Mouse (Mus musculus) NIH3T3 (cell line): ENCODE measurements around the gene Krt222.
A peak's percentile ranks its signal among the peaks of the same experiment; 100 is the strongest.

Experiments
- DNase-seq: peaks from one replicate; pipeline ENCODE4 v3.0.0-alpha.2; 2012; ENCODE audit warnings: low read depth

Krt222 gene

DNA sequence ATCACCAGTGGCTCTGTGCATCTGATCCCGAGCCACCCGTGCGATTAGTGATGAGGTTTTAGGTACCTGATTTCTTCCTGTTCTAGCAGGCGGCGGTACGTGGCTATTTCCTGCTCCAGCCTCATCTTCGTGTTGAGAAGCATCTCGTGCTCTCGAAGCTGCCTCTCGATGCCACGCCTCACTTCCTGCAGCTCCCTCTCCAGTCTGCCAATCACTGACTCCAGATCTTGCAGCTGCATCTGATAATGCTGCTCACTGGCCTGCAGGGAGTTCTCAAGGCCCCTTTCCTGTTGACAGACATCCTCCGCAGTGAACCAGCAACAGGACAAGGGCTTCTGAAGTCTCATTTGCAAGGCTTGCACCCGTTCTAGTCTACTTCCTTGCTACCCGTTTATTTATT lies 5.4 kb downstream of the Krt222 start:
- DNase-seq = peak; percentile 5

DNA sequence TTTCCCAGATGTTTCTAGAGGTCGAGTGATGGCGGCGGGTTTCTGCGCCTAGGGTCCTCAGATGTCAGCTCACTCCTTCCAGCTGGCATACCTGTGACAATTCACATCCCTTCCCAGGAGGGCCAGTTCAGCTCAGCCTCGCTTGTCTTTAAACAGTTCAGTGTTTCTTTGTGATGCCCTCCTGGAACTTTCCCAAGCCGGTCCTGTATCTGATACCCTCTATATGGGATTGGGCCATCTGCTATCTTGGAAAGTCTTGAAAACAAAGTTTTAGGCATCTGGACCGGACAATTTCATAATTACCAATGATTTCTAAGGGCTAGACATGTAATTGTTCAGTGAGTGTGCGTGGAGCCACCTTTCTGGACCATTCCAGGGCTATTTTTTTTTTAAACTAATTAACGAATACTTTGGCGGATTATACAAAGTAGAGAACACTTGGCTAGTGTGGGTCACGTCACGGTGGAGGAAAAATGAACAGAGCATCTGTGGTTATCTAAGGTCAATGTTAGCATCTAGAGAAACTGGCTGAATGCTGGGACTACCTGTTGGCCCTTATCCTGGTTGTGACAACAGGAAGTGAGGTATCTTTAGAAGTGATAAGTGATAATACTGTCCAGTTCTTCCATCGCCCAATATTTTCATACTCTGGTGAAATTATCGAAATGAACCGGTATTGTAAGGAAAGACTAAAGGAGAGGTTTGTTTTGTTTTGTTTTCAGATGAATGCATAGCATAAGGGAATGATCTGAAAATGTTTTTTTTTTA lies 12.7 kb downstream of the Krt222 start:
- DNase-seq = no peak

DNA sequence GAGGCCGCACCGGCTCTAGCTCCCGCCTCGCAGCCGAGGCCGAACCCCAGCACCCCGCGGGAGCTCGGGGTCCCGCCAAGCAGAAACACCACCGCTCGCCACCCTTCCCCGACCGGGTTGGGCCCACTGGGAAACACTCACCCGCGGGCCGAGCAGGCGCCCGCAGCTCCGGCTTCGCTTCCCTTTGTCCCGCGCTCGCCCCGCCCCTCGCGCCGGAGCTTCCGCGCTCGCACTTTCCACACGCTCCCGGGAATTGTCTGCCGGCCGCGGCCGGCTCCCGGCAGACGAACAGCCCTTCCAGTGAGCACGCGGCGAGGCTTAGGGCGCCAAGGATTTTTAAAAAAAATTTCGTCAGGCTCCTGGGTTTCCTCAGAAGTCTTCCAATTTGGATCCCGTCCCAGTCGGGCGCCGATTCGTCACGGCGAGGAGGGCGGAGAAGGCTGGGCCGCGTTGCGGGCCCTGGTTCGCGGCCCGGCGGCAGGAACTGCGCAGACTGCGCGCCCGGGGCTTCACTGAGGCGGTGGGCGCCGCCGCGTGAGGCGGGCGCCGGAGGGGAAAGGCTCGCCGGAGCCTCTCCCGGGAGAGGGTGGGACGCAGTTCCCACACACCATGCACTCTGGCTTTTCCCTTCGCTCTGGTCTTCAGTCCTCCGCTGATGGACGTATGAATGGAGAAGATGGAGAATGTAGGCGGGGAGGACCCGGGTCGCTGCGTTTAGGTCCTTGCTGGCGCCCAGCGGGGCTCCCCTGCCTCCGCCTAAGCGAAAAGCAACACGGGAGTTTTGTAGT lies 13.4 kb downstream of the Krt222 start, which contains the start of gene Smarce1:
TSS of gene Smarce1 (minus strand) at position 757 of the 788 bp plus-strand sequence.
- peak; percentile 91 for DNase-seq

DNA sequence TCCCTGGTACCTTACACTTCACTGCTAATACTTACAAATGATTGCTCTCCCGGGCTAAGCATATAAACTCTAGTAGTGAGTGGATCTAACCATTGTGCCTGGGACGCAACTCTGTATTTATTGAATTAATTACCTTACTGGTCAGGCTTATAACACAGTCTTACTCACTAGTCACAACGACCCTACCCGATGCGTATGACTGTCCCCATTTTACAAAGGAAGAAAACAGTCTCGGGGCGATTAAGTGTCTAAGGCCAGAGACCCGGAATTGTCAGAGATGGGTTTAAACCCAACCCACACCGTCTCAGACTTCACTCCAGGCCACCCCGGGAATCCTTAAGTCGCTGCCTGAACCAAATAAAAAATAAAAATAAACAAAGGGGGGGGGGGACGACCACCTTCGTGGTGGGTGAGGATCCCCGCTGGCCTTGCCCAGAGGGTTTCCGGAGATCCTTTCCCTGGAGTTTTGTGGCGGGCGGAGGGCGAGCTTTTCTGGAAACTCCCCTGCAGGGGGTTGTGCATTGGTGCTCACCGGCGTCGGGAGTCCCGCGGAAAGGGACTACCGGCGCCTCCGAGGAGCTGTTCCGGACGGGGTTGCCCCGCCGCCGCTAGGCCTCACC lies 14.1 kb downstream of the Krt222 start:
- DNase-seq = peak; percentile 24

DNA sequence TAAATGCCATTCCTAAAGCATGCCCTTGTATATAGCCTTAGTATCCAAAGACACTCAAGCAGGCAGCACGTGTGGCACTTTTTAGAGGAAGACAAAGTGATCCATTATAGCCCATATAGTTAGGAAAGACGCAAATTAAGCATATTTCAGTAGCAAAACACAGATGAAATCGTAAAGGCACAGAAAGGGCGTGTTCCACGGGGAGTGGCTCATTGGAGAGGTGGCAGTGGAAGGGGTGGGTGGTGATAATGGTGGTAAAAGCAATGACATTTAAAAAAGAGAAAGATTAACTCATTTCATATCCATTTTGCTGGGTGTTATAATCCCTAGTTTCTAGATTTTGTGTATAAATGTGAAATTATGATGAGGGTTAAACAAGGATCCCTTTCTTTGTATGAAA lies 17.6 kb downstream of the Krt222 start:
- DNase-seq = no peak

DNA sequence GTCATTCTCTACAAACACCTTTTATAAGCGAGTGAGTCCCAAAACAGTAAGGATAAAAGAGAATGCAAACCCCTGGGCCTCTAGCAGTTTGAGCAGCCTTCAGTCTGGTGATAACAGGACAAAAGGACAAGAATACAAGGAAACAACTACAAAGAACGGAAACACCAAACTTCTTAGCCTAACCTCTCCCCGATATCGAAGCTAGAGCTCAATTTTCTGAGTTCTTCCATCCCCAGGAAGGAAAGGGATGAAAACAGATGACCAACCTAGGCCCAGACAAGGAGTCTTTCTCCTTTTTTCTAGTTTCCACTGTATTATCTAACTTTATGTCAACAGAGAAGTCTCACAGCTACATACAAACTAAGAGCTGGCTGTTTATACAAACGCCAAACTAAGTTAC lies 20.6 kb downstream of the Krt222 start:
- no peak for DNase-seq

DNA sequence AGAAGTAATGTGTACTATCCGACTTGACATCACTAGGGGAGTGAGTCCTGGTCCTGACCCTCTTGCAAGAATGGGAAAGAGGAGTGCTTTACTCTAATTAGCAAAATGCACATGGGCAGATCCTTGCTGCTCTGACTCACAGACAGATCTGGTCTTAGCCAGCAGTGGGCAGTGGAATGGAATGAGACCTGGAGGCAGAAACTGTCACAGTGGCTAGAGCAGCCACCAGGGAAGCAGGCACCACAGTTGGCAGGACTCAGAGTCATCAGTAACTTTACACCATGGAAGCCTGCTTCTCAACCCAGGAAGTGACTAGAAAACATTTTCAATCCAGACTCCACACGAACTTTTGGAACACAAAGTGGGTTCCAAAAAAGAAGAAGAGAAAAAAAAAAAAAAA lies 22.1 kb downstream of the Krt222 start:
- no peak for DNase-seq

DNA sequence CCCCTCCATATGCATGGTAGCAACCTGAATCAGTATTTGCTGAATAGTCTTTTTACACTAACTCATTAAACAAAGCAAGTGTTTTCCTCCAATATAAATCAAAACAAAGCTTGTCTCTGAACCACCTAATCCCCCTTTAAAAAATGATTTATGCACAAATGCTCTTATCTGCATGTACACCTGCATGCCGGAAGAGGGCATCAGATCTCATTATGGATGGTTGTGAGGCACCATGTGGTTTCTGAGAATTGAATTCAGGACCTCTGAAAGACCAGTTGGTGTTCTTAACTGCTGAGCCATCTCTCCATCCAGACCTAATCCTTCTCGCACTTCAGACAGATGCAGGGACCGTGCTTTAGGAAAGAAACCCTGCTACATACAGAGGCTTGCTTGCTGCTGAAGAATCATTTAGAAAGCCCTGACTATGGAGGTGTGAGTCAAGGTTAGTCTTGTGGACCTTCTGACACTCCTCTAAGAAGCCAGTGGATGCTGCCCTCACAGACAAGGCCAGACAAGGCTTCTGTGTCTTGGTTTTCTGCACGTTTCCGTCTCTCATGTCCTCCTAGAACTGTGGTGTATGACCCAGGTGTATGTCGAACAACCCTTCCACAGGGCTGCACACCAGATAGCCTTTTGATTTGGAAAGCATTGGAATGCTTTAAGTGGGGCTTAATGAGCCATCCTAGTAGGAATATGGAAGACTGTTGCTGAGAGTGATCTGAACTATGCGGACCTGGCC lies 26.5 kb downstream of the Krt222 start:
- DNase-seq = no peak

DNA sequence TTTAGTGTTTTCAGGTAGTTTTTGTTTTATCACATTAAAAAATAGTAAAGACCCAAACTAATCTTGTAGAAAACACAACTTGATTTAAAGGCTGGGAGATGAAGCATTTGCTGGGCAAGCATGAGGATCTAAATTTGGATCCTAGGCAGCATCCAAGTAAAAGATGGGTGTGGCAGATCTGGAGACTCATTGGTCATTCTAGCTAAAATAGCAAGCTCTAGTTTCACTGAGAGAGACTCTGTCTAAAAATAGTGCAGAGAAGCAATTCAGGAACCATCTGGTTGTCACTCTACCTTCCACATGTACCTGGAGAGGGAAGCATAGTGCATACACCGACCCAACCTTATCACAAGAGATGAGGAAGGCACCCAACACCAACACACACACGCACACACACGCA lies 27.7 kb downstream of the Krt222 start:
- DNase-seq = no peak

DNA sequence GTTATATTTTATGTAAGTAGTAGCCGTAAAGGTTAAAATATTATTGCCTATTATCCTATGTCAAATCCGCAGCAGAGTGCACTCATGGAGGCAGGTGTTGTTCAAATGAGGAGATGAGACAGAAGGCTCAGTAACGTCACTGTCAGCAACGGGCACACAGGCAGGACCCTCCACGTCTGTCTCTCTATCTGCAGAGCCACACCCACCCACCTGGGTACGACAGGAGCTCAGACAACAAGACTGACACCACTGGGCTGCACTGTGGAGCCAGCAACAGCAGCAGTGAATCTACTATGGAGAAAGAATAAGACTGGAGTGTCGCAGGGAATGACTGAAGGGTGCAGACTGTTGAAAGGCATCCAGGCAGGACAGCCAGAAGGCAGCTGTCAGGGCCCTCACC lies 31.2 kb downstream of the Krt222 start:
- no peak for DNase-seq

DNA sequence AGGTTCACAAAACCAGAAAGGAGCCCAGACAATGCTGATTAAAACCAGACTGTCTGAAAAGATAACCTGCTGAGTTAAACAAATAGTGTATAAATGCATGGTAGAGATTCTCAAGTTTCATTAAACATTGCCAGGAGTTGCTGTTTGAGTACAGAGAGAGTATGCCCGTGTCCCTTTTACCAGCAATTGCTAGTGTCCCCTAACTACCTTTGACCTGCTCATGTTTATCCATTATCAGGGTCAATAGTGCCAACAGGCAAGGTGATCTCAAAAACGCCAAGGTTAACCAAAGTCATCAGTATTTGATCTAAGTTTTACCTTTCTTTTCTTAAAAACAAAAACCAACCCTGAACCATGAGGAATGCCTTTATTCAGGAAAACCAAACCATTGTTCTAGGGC lies 31.9 kb downstream of the Krt222 start:
- DNase-seq = no peak

DNA sequence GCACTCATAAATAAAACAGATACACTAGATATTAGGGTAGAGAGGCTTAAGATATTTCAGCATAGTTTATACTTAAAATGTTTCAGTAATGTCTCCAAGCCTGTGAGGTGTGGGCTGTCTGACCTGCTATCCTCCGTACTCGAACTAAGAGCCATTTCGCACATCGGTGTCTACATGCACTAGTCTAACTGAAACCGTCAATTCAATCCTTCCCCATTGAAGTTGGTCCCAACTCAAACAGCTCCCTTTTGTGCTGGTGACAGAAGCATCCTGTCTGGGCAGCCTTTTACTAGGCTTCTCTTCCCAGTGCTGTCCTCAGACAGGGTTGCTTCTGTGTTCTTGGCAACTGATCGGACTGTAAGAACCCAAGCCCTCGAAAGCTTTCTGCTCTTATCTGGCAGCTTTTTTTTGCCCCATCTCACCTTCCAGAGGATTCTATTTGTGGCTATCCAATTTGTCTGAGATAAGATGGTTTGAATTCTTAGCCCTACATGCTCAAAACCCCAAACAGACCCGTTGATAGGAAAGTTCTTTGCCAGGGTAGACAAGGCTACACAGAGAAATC lies 35.7 kb downstream of the Krt222 start:
- no peak for DNase-seq

DNA sequence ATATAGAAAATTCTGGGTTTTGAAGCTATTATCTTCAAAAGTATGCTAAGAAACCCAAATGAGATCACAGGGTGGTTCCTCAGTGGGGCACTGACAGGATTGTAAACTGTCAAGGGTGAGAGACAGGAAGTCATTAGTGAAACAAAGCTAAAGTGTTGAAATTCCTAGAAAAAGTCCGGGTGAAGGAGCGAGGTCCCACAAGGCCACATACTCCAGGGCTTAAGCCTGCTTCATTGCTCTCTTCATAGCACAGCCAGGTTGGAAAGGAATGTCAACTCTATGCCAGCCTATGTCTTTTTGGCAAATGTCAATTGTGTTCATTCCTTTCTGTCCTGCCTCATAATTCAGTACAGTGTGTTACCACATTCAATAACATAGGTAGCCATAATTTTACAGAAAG lies 36.4 kb downstream of the Krt222 start:
- no peak for DNase-seq

DNA sequence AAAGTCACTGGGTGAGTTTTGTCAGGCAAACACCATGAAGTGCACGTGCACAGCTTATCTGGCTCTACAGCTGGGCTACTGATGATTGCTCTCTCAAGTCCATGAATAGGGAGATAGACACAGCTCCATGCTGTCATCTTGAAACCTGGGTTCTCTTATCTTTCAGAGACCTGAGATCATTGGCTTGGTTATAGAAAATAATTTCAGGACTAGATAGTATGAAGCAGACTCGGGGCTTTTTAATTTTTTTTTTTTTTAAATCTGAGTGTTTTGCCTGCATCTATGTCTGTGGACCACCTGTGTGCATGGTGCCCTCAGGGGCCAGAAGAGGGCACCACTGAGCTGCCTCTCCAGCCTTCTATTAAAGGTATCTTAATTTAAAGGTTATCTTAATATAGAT lies 36.9 kb downstream of the Krt222 start:
- DNase-seq = peak; percentile 49

DNA sequence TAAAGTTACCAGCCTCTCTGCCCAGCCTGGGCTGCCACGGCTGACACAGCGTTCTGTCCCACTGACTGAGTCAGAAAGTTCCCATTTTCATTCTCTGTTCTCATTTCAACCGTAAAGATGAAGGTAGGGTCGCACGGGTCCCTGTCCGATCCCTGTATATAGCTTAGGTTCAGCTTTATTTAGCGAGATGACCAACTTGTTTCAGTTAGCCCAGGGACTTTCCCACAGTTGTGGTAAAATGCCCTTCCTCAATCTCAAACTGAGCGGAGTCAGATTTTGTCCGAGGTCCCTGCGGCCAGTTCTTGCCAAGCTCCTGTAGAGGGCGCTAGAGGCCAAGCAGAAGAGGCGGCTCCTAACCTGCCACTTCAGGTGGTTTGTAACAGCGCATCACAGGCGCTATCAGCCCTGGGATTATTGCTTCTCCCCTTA lies 54.7 kb downstream of the Krt222 start:
- DNase-seq = peak; percentile 71

DNA sequence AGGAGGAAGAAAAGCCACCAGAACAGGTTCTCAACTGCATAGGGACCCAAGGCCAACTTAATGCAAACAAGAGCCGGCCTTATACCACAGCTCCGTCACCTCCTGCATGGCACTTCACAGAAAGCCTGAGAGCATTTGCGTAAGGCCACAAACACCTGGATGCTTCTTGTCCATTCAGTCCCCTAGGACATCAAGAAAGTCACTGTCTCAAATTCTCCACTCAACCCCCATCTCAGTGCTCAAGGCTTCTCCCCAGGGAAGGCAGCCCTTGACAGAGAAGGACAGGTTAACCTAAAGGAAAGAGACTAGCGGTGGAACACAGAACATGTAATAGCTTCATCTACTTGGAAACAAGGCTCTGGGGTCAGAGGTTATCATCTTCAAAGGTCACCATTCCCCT lies 56.5 kb downstream of the Krt222 start:
- no peak for DNase-seq

DNA sequence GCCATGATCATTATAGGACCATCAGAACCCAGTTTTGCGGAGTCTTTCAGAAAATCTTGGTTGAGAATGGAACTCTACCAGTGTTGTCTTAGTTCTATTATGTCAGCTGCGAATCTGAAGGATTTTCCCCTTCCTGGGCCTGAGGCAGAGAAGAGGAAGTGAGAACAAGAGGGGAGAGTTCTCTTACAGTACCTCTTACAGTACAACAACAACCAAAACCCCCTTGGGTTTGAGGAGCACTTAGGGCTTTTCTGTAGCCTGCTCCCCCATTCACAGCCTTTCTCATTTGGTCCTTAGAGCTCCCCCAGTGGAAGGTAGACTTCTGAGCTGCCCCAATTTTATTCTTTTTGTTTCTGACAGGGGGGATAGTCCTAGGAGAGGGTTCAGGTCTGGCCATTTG lies 57.0 kb downstream of the Krt222 start:
- DNase-seq = no peak
